Mouse (Mus musculus): ENCODE measurements around the gene Tmem141. TPM values are rescaled to one million over a fixed set of nuclear protein-coding genes. Genes with fewer than 3 reads are reported as not detected.

The Tmem141 gene
- total and polyA plus RNA-seq, 3 experiments, result 10.9 to 25.3 TPM; not detected in 1

- Histone ChIP-seq H3K4me1 (ENCODE audit: control insufficient read depth in 1 of 2, insufficient read depth in 2 of 2, low read length in 2 of 2) (peaks cover 0 to 10% of the 10 kb centered on the region in 2 experiments; a peak in 1 of 4 replicates), H3K4me3 (ENCODE audit: control insufficient read depth in 1 of 2, insufficient read depth in 1 of 2, low read depth in 2 of 2, low read length in 2 of 2) (no peak overlapping the region), H3K27me3 (ENCODE audit: control insufficient read depth in 1 of 2, insufficient read depth in 2 of 2, low read length in 2 of 2) (no peaks in the 10 kb centered on the region), H3K9ac (ENCODE audit: control insufficient read depth, low read depth, low read length, poor library complexity, severe bottlenecking) (no peak overlapping the region), H3K79me2 (ENCODE audit: control insufficient read depth, insufficient read depth, low read length, poor library complexity) (peaks cover 7% of the 10 kb centered on the region), H3K9me3 (replicated peaks; ENCODE audit: insufficient read depth, low read length) (no peaks in the 10 kb centered on the region), H3K27ac (ENCODE audit: control insufficient read depth, low read depth, low read length) (no peak overlapping the region), H3K36me3 (ENCODE audit: control insufficient read depth in 1 of 2, insufficient read depth in 2 of 2, low read length in 2 of 2) (peaks cover 0 to 4% of the 10 kb centered on the region in 2 experiments; a peak in 1 of 4 replicates)
- TF ChIP-seq ZKSCAN1 (IDR thresholded peaks at IDR 0.05; ENCODE audit: low read depth, low read length), result no peak
- no peak for TF ChIP-seq JUND (IDR thresholded peaks at IDR 0.05; ENCODE audit: low read depth, low read length)
- no peak for TF ChIP-seq ZC3H11A (IDR thresholded peaks at IDR 0.05; ENCODE audit: low read depth, low read length)
- TF ChIP-seq HCFC1 (IDR thresholded peaks at IDR 0.05; ENCODE audit: low read depth, low read length), result no peak
- no peak for TF ChIP-seq POLR2AphosphoS5 (IDR thresholded peaks at IDR 0.05; ENCODE audit: borderline replicate concordance, low read depth, low read length)
- no peak for TF ChIP-seq MEF2A (IDR thresholded peaks at IDR 0.05; ENCODE audit: extremely low read depth, insufficient replicate concordance, low read depth, low read length, poor library complexity, severe bottlenecking)
- TF ChIP-seq TAL1 (IDR thresholded peaks at IDR 0.05; ENCODE audit: low read length), result no peak
- no peak for TF ChIP-seq ZMIZ1 (IDR thresholded peaks at IDR 0.05; ENCODE audit: low read depth, low read length)
- TF ChIP-seq SIN3A (IDR thresholded peaks at IDR 0.05; ENCODE audit: low read length), result no peak
- no peak for TF ChIP-seq MAFK (IDR thresholded peaks at IDR 0.05; ENCODE audit: borderline replicate concordance, low read depth, low read length)
- TF ChIP-seq CHD2 (IDR thresholded peaks at IDR 0.05; ENCODE audit: low read length), result no peak
- no peak for TF ChIP-seq POLR2AphosphoS2 (IDR thresholded peaks at IDR 0.05; ENCODE audit: low read length)
- no peak for TF ChIP-seq E2F4 (IDR thresholded peaks at IDR 0.05; ENCODE audit: borderline replicate concordance, low read depth, low read length)
- TF ChIP-seq USF2 (IDR thresholded peaks at IDR 0.05; ENCODE audit: borderline replicate concordance in 1 of 2, insufficient read depth in 1 of 2, low read depth in 1 of 2, low read length in 2 of 2), result no peak
- TF ChIP-seq EP300 (IDR thresholded peaks at IDR 0.05; ENCODE audit: low read depth in 1 of 2, low read length in 2 of 2), result no peak
- TF ChIP-seq NRF1 (IDR thresholded peaks at IDR 0.05; ENCODE audit: insufficient read depth, low read depth, low read length, poor library complexity, severe bottlenecking), result no peak
- no peak for TF ChIP-seq GATA1 (IDR thresholded peaks at IDR 0.05; ENCODE audit: low read depth, low read length)
- TF ChIP-seq BHLHE40 (IDR thresholded peaks at IDR 0.05; ENCODE audit: borderline replicate concordance, low read depth, low read length), result no peak
- no peak for TF ChIP-seq MYB (IDR thresholded peaks at IDR 0.05; ENCODE audit: low read depth, low read length)
- DNase-seq (ENCODE audit: low read depth, low spot score), result no peak
Measured at GRCm38 (mm10) chr2:25573068-25573467, 48.7 kb downstream of the Tmem141 start.

GRCm38 (mm10) chr2:25571221-25571620, 50.6 kb downstream of the Tmem141 start:
- peaks cover 0 to 8% of the 10 kb centered on the region in 2 experiments; a peak in 1 of 4 replicates for H3K4me1 ChIP-seq (ENCODE audit: control insufficient read depth in 1 of 2, insufficient read depth in 2 of 2, low read length in 2 of 2)
- H3K27ac ChIP-seq (ENCODE audit: control insufficient read depth, low read depth, low read length), result no peak overlapping the region
- no peaks in the 10 kb centered on the region for H3K27me3 ChIP-seq (ENCODE audit: control insufficient read depth in 1 of 2, insufficient read depth in 2 of 2, low read length in 2 of 2)
- peaks cover 7% of the 10 kb centered on the region for H3K79me2 ChIP-seq (ENCODE audit: control insufficient read depth, insufficient read depth, low read length, poor library complexity)
- no peaks in the 10 kb centered on the region for H3K9me3 ChIP-seq (replicated peaks; ENCODE audit: insufficient read depth, low read length)
- no peak for DNase-seq (ENCODE audit: low read depth, low spot score)
- TF ChIP-seq CHD1 (IDR thresholded peaks at IDR 0.05; ENCODE audit: low read depth, low read length), result no peak
- peaks cover 0 to 4% of the 10 kb centered on the region in 2 experiments; a peak in 1 of 4 replicates for H3K36me3 ChIP-seq (ENCODE audit: control insufficient read depth in 1 of 2, insufficient read depth in 2 of 2, low read length in 2 of 2)
- H3K9ac ChIP-seq (ENCODE audit: control insufficient read depth, low read depth, low read length, poor library complexity, severe bottlenecking), result no peak overlapping the region
- no peak overlapping the region for H3K4me3 ChIP-seq (ENCODE audit: control insufficient read depth in 1 of 2, insufficient read depth in 1 of 2, low read depth in 2 of 2, low read length in 2 of 2)

Other genes starting within 250 kb of the Tmem141 start
Only the 30 nearest of the 33 such genes appear.
- not detected in 2 replicates for gene Npdc1, start 222.7 kb downstream of the Tmem141 start, total RNA-seq (2012; rRNA removed)
- gene Npdc1, start 222.7 kb downstream of the Tmem141 start, polyA plus RNA-seq (2012; ENCODE audit: insufficient read depth in 1 of 2, insufficient read length in 2 of 2, low read depth in 1 of 2, low replicate concordance in 2 of 2, missing spikeins in 1 of 2), result not detected
- gene Fut7, start 198.7 kb downstream of the Tmem141 start, total RNA-seq (2012; rRNA removed), result 0.08 and 0.10 TPM in 2 replicates
- gene Fut7, start 198.7 kb downstream of the Tmem141 start, polyA plus RNA-seq (2012; ENCODE audit: insufficient read depth in 1 of 2, insufficient read length in 2 of 2, low read depth in 1 of 2, low replicate concordance in 2 of 2, missing spikeins in 1 of 2), result under 1 TPM in 1 of 2 experiments, not detected in 1; 0.21 TPM
- gene Abca2, start 193.3 kb downstream of the Tmem141 start, total RNA-seq (2012; rRNA removed), result 8.7 and 10.4 TPM in 2 replicates
- 10 to 100 TPM in 1 of 2 experiments, not detected in 1; 42.2 TPM for gene Abca2, start 193.3 kb downstream of the Tmem141 start, polyA plus RNA-seq (2012; ENCODE audit: insufficient read depth in 1 of 2, insufficient read length in 2 of 2, low read depth in 1 of 2, low replicate concordance in 2 of 2, missing spikeins in 1 of 2)
- 0.23 and 0.27 TPM in 2 replicates for gene Clic3, start 165.2 kb downstream of the Tmem141 start, total RNA-seq (2012; rRNA removed)
- gene Clic3, start 165.2 kb downstream of the Tmem141 start, polyA plus RNA-seq (2012; ENCODE audit: insufficient read depth in 1 of 2, insufficient read length in 2 of 2, low read depth in 1 of 2, low replicate concordance in 2 of 2, missing spikeins in 1 of 2), result under 1 TPM in 1 of 2 experiments, not detected in 1; 0.15 TPM
- gene Paxx, start 160.9 kb downstream of the Tmem141 start, total RNA-seq (2012; rRNA removed), result 13.2 and 18.5 TPM in 2 replicates
- 10 to 100 TPM in 1 of 2 experiments, not detected in 1; 22.1 TPM for gene Paxx, start 160.9 kb downstream of the Tmem141 start, polyA plus RNA-seq (2012; ENCODE audit: insufficient read depth in 1 of 2, insufficient read length in 2 of 2, low read depth in 1 of 2, low replicate concordance in 2 of 2, missing spikeins in 1 of 2)
- gene Ptgds, start 152.0 kb downstream of the Tmem141 start, total RNA-seq (2012; rRNA removed), result not detected in 2 replicates
- not detected for gene Ptgds, start 152.0 kb downstream of the Tmem141 start, polyA plus RNA-seq (2012; ENCODE audit: insufficient read depth in 1 of 2, insufficient read length in 2 of 2, low read depth in 1 of 2, low replicate concordance in 2 of 2, missing spikeins in 1 of 2)
- not detected in 2 replicates for gene Lcn12, start 128.1 kb downstream of the Tmem141 start, total RNA-seq (2012; rRNA removed)
- not detected for gene Lcn12, start 128.1 kb downstream of the Tmem141 start, polyA plus RNA-seq (2012; ENCODE audit: insufficient read depth in 1 of 2, insufficient read length in 2 of 2, low read depth in 1 of 2, low replicate concordance in 2 of 2, missing spikeins in 1 of 2)
- 27.5 and 29.2 TPM in 2 replicates for gene Fbxw5, start 121.3 kb downstream of the Tmem141 start, total RNA-seq (2012; rRNA removed)
- 10 to 100 TPM in 1 of 2 experiments, not detected in 1; 65.6 TPM for gene Fbxw5, start 121.3 kb downstream of the Tmem141 start, polyA plus RNA-seq (2012; ENCODE audit: insufficient read depth in 1 of 2, insufficient read length in 2 of 2, low read depth in 1 of 2, low replicate concordance in 2 of 2, missing spikeins in 1 of 2)
- 1.5 and 2.3 TPM in 2 replicates for gene C8g, start 120.3 kb downstream of the Tmem141 start, total RNA-seq (2012; rRNA removed)
- 1 to 10 TPM in 1 of 2 experiments, not detected in 1; 5.1 TPM for gene C8g, start 120.3 kb downstream of the Tmem141 start, polyA plus RNA-seq (2012; ENCODE audit: insufficient read depth in 1 of 2, insufficient read length in 2 of 2, low read depth in 1 of 2, low replicate concordance in 2 of 2, missing spikeins in 1 of 2)
- gene Traf2, start 75.1 kb downstream of the Tmem141 start, total RNA-seq (2012; rRNA removed), result 19.9 and 21.0 TPM in 2 replicates
- 10 to 100 TPM in 1 of 2 experiments, not detected in 1; 28.3 TPM for gene Traf2, start 75.1 kb downstream of the Tmem141 start, polyA plus RNA-seq (2012; ENCODE audit: insufficient read depth in 1 of 2, insufficient read length in 2 of 2, low read depth in 1 of 2, low replicate concordance in 2 of 2, missing spikeins in 1 of 2)
- 135 and 142 TPM in 2 replicates for gene Edf1, start 64.2 kb downstream of the Tmem141 start, total RNA-seq (2012; rRNA removed)
- 100 to 1,000 TPM in 1 of 2 experiments, not detected in 1; 318 TPM for gene Edf1, start 64.2 kb downstream of the Tmem141 start, polyA plus RNA-seq (2012; ENCODE audit: insufficient read depth in 1 of 2, insufficient read length in 2 of 2, low read depth in 1 of 2, low replicate concordance in 2 of 2, missing spikeins in 1 of 2)
- 17.6 and 24.0 TPM in 2 replicates for gene Mamdc4, start 47.2 kb downstream of the Tmem141 start, total RNA-seq (2012; rRNA removed)
- gene Mamdc4, start 47.2 kb downstream of the Tmem141 start, polyA plus RNA-seq (2012; ENCODE audit: insufficient read depth in 1 of 2, insufficient read length in 2 of 2, low read depth in 1 of 2, low replicate concordance in 2 of 2, missing spikeins in 1 of 2), result 10 to 100 TPM in 1 of 2 experiments, not detected in 1; 21.6 TPM
- gene Phpt1, start 46.8 kb downstream of the Tmem141 start, total RNA-seq (2012; rRNA removed), result 34.7 and 47.0 TPM in 2 replicates
- gene Phpt1, start 46.8 kb downstream of the Tmem141 start, polyA plus RNA-seq (2012; ENCODE audit: insufficient read depth in 1 of 2, insufficient read length in 2 of 2, low read depth in 1 of 2, low replicate concordance in 2 of 2, missing spikeins in 1 of 2), result 10 to 100 TPM in 1 of 2 experiments, not detected in 1; 73.7 TPM
- 0.04 and 0.07 TPM in 2 replicates for gene Ajm1, start 40.2 kb downstream of the Tmem141 start, total RNA-seq (2012; rRNA removed)
- under 1 TPM in 1 of 2 experiments, not detected in 1; 0.32 TPM for gene Ajm1, start 40.2 kb downstream of the Tmem141 start, polyA plus RNA-seq (2012; ENCODE audit: insufficient read depth in 1 of 2, insufficient read length in 2 of 2, low read depth in 1 of 2, low replicate concordance in 2 of 2, missing spikeins in 1 of 2)
- gene Rabl6, start 13.5 kb downstream of the Tmem141 start, total RNA-seq (2012; rRNA removed), result 66.1 and 76.9 TPM in 2 replicates
- gene Rabl6, start 13.5 kb downstream of the Tmem141 start, polyA plus RNA-seq (2012; ENCODE audit: insufficient read depth in 1 of 2, insufficient read length in 2 of 2, low read depth in 1 of 2, low replicate concordance in 2 of 2, missing spikeins in 1 of 2), result 100 to 1,000 TPM in 1 of 2 experiments, 10 to 100 TPM in 1; 84.7 to 104 TPM
- 0.04 TPM in 1 of 2 replicates, not detected in the other for gene Ccdc183, start 4.3 kb downstream of the Tmem141 start, total RNA-seq (2012; rRNA removed)
- under 1 TPM in 1 of 2 experiments, not detected in 1; 0.26 TPM for gene Ccdc183, start 4.3 kb downstream of the Tmem141 start, polyA plus RNA-seq (2012; ENCODE audit: insufficient read depth in 1 of 2, insufficient read length in 2 of 2, low read depth in 1 of 2, low replicate concordance in 2 of 2, missing spikeins in 1 of 2)
- not detected in 2 replicates for gene Fcna, start 6.0 kb upstream of the Tmem141 start, total RNA-seq (2012; rRNA removed)
- gene Fcna, start 6.0 kb upstream of the Tmem141 start, polyA plus RNA-seq (2012; ENCODE audit: insufficient read depth in 1 of 2, insufficient read length in 2 of 2, low read depth in 1 of 2, low replicate concordance in 2 of 2, missing spikeins in 1 of 2), result under 1 TPM in 1 of 2 experiments, not detected in 1; 0.21 TPM
- not detected in 2 replicates for gene Lcn8, start 31.1 kb upstream of the Tmem141 start, total RNA-seq (2012; rRNA removed)
- gene Lcn8, start 31.1 kb upstream of the Tmem141 start, polyA plus RNA-seq (2012; ENCODE audit: insufficient read depth in 1 of 2, insufficient read length in 2 of 2, low read depth in 1 of 2, low replicate concordance in 2 of 2, missing spikeins in 1 of 2), result not detected
- not detected in 2 replicates for gene Lcn5, start 35.9 kb upstream of the Tmem141 start, total RNA-seq (2012; rRNA removed)
- not detected for gene Lcn5, start 35.9 kb upstream of the Tmem141 start, polyA plus RNA-seq (2012; ENCODE audit: insufficient read depth in 1 of 2, insufficient read length in 2 of 2, low read depth in 1 of 2, low replicate concordance in 2 of 2, missing spikeins in 1 of 2)
- gene Lcn6, start 54.8 kb upstream of the Tmem141 start, total RNA-seq (2012; rRNA removed), result not detected in 2 replicates
- gene Lcn6, start 54.8 kb upstream of the Tmem141 start, polyA plus RNA-seq (2012; ENCODE audit: insufficient read depth in 1 of 2, insufficient read length in 2 of 2, low read depth in 1 of 2, low replicate concordance in 2 of 2, missing spikeins in 1 of 2), result not detected
- gene Lcn10, start 60.7 kb upstream of the Tmem141 start, total RNA-seq (2012; rRNA removed), result not detected in 2 replicates
- not detected for gene Lcn10, start 60.7 kb upstream of the Tmem141 start, polyA plus RNA-seq (2012; ENCODE audit: insufficient read depth in 1 of 2, insufficient read length in 2 of 2, low read depth in 1 of 2, low replicate concordance in 2 of 2, missing spikeins in 1 of 2)
- gene Obp2a, start 78.0 kb upstream of the Tmem141 start, total RNA-seq (2012; rRNA removed), result not detected in 2 replicates
- not detected for gene Obp2a, start 78.0 kb upstream of the Tmem141 start, polyA plus RNA-seq (2012; ENCODE audit: insufficient read depth in 1 of 2, insufficient read length in 2 of 2, low read depth in 1 of 2, low replicate concordance in 2 of 2, missing spikeins in 1 of 2)
- gene Bmyc, start 84.7 kb upstream of the Tmem141 start, total RNA-seq (2012; rRNA removed), result not detected in 2 replicates
- not detected for gene Bmyc, start 84.7 kb upstream of the Tmem141 start, polyA plus RNA-seq (2012; ENCODE audit: insufficient read depth in 1 of 2, insufficient read length in 2 of 2, low read depth in 1 of 2, low replicate concordance in 2 of 2, missing spikeins in 1 of 2)
- gene Obp2b, start 115.0 kb upstream of the Tmem141 start, total RNA-seq (2012; rRNA removed), result not detected in 2 replicates
- not detected for gene Obp2b, start 115.0 kb upstream of the Tmem141 start, polyA plus RNA-seq (2012; ENCODE audit: insufficient read depth in 1 of 2, insufficient read length in 2 of 2, low read depth in 1 of 2, low replicate concordance in 2 of 2, missing spikeins in 1 of 2)
- not detected in 2 replicates for gene Lcn3, start 143.6 kb upstream of the Tmem141 start, total RNA-seq (2012; rRNA removed)
- gene Lcn3, start 143.6 kb upstream of the Tmem141 start, polyA plus RNA-seq (2012; ENCODE audit: insufficient read depth in 1 of 2, insufficient read length in 2 of 2, low read depth in 1 of 2, low replicate concordance in 2 of 2, missing spikeins in 1 of 2), result not detected
- gene Lcn11, start 155.0 kb upstream of the Tmem141 start, total RNA-seq (2012; rRNA removed), result not detected in 2 replicates
- gene Lcn11, start 155.0 kb upstream of the Tmem141 start, polyA plus RNA-seq (2012; ENCODE audit: insufficient read depth in 1 of 2, insufficient read length in 2 of 2, low read depth in 1 of 2, low replicate concordance in 2 of 2, missing spikeins in 1 of 2), result not detected
- gene Gm13539, start 160.3 kb upstream of the Tmem141 start, total RNA-seq (2012; rRNA removed), result not detected in 2 replicates
- not detected for gene Gm13539, start 160.3 kb upstream of the Tmem141 start, polyA plus RNA-seq (2012; ENCODE audit: insufficient read depth in 1 of 2, insufficient read length in 2 of 2, low read depth in 1 of 2, low replicate concordance in 2 of 2, missing spikeins in 1 of 2)
- gene Glt6d1, start 193.8 kb upstream of the Tmem141 start, total RNA-seq (2012; rRNA removed), result not detected in 2 replicates
- gene Glt6d1, start 193.8 kb upstream of the Tmem141 start, polyA plus RNA-seq (2012; ENCODE audit: insufficient read depth in 1 of 2, insufficient read length in 2 of 2, low read depth in 1 of 2, low replicate concordance in 2 of 2, missing spikeins in 1 of 2), result not detected
- not detected in 2 replicates for gene Lcn9, start 201.1 kb upstream of the Tmem141 start, total RNA-seq (2012; rRNA removed)
- gene Lcn9, start 201.1 kb upstream of the Tmem141 start, polyA plus RNA-seq (2012; ENCODE audit: insufficient read depth in 1 of 2, insufficient read length in 2 of 2, low read depth in 1 of 2, low replicate concordance in 2 of 2, missing spikeins in 1 of 2), result not detected
- not detected in 2 replicates for gene Sohlh1, start 225.2 kb upstream of the Tmem141 start, total RNA-seq (2012; rRNA removed)
- not detected for gene Sohlh1, start 225.2 kb upstream of the Tmem141 start, polyA plus RNA-seq (2012; ENCODE audit: insufficient read depth in 1 of 2, insufficient read length in 2 of 2, low read depth in 1 of 2, low replicate concordance in 2 of 2, missing spikeins in 1 of 2)

Measured in MEL (cell line).